Mouse (Mus musculus) forebrain, embryonic 12.5 days (tissue): ENCODE measurements around the gene Kcnh1. TPM values are rescaled to one million over a fixed set of nuclear protein-coding genes. Genes with fewer than 3 reads are reported as not detected.

Source experiments
- ATAC-seq: fragments of 200-750 bp; cut with Nextera tagmentation; 2 replicates; pipeline ENCODE4 v1.8.0; 2017; ENCODE audit warnings: moderate TSS enrichment; ENCODE audit not compliant: low FRiP score
- H3K27ac ChIP-seq: fragments of 300-500 bp; sonication (generic); 2 replicates; pipeline ENCODE4 v1.5.1; 2016; ENCODE audit warnings: mild to moderate bottlenecking
- H3K27me3 ChIP-seq: fragments of 300-500 bp; sonication (generic); 2 replicates; pipeline ENCODE4 v1.6.1; 2016; ENCODE audit warnings: mild to moderate bottlenecking
- H3K36me3 ChIP-seq: fragments of 300-500 bp; sonication (generic); replicated peaks from 2 replicates; pipeline ENCODE4 v1.6.1; 2016; ENCODE audit warnings: mild to moderate bottlenecking
- H3K4me1 ChIP-seq: fragments of 300-500 bp; sonication (generic); 2 replicates; pipeline ENCODE4 v1.6.1; 2016
- H3K4me2 ChIP-seq: fragments of 300-500 bp; sonication (generic); 2 replicates; pipeline ENCODE4 v1.6.1; 2016; ENCODE audit warnings: mild to moderate bottlenecking, moderate library complexity
- H3K4me3 ChIP-seq: fragments of 300-500 bp; sonication (generic); replicated peaks from 2 replicates; pipeline ENCODE4 v1.5.1; 2016; ENCODE audit warnings: mild to moderate bottlenecking
- H3K9ac ChIP-seq: fragments of 300-500 bp; sonication (generic); 2 replicates; pipeline ENCODE4 v1.6.1; 2016; ENCODE audit warnings: mild to moderate bottlenecking
- H3K9me3 ChIP-seq: fragments of 300-500 bp; sonication (generic); 2 replicates; pipeline ENCODE4 v1.6.1; 2016
- WGBS: fragments of 180-500 bp; shearing (Covaris S2); methylation state at CpG from one replicate; pipeline ENCODE4 v1.1.7; 2016; 5-methylcytosine and 5-hydroxymethylcytosine counted together
- polyA plus RNA-seq: library from polyadenylated mRNA; unstranded; fragments of >200 nt; fragmentation: Nextera tagmentation; extraction: Ambion mirVana; gene quantifications from 2 replicates; pipeline ENCODE4 v1.2.1, GENCODE M21; 2016

Kcnh1 gene
- polyA plus RNA-seq, 1 experiment from 2014 or later = 0.57 TPM

DNA sequence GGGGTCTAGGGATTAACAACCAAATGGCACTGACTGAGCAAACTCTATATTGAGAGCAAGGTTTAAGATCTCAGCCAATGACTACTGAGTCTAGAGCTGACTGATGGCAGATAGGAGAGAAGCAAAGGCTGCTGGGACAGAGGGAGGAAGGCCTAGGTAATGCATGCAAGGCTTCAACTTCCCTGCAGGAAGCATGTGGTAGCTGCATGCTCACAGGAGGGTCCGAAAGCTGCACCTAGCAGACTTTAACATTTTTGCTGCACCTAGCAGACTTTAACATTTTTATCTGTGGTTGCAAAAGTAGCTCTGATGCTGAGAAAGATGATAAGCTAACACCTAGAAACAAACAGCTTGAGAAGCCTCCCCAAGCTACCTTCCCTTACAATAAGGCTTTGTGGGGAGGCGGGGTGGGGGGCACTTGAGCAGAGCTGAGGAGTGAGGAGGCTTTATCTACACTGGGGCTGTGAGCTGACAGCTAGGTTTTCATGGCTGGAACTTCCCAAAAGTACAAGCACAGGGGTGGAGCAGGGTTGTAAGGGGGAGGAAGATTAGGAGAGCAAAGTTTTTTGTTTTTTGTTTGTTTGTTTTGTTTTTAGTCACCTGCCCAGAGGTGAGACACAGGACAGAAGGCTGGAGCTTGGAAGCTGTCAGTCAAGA, 341.0 kb downstream of the Kcnh1 start:
- Histone ChIP-seq H3K4me2 (no peak overlapping the region), H3K9me3 (no peaks in the 10 kb centered on the region), H3K4me1 (no peaks in the 10 kb centered on the region), H3K27ac (no peak overlapping the region), H3K9ac (no peak overlapping the region), H3K36me3 (no peaks in the 10 kb centered on the region), H3K27me3 (no peaks in the 10 kb centered on the region), H3K4me3 (no peak overlapping the region)
- 58% methylated on average over 2 of the region's 2 CpGs for WGBS
- no peak for ATAC-seq

DNA sequence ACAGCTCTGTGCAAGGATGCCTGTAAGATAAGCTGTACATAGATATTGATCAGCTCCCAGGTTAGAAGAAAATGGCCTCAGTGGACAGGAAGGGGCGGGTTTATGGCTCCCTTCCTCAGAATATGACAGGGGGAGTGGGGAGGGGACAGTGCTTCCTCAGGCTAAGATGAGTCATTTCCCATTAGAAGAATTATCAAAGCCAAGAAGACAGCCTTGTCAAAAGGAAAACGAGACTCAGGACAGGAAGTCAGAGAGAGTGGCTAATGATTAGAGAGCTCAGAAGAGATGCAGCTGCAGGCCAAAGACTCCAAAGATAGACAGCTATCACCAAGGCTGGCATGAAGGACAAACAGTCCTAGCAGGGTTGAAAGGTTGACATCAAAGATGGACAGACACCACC, 341.6 kb downstream of the Kcnh1 start:
- H3K4me3 ChIP-seq = no peak overlapping the region
- H3K9ac ChIP-seq = no peak overlapping the region
- WGBS = 67% methylated on average over 2 of the region's 2 CpGs
- no peak for ATAC-seq
- no peaks in the 10 kb centered on the region for H3K9me3 ChIP-seq
- H3K36me3 ChIP-seq = no peaks in the 10 kb centered on the region
- H3K4me1 ChIP-seq = no peaks in the 10 kb centered on the region
- no peak overlapping the region for H3K4me2 ChIP-seq
- H3K27me3 ChIP-seq = no peaks in the 10 kb centered on the region
- no peak overlapping the region for H3K27ac ChIP-seq

DNA sequence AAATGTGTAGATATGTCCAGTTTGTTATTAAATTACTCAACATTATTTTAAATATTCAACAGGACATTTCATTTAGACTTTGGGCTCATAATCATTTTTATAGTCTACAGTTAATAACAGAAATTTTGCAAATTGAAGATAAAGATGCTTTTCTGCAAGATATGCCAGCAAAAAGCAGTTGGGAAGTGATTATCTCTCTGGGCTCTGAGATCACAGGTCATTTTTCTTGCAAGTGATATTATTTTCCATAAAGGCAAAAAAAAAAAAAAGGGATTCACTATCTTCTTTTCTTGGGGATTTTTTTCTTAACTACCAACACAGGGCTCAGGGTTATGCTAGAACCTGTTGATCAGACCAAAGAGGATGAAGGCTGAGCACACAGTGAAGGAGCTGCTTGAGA, 342.4 kb downstream of the Kcnh1 start:
- H3K4me1 ChIP-seq = no peaks in the 10 kb centered on the region
- ATAC-seq = no peak
- H3K27me3 ChIP-seq = no peaks in the 10 kb centered on the region
- no peak overlapping the region for H3K9ac ChIP-seq
- no peaks in the 10 kb centered on the region for H3K36me3 ChIP-seq
- no peaks in the 10 kb centered on the region for H3K9me3 ChIP-seq
- no peak overlapping the region for H3K27ac ChIP-seq
- H3K4me2 ChIP-seq = no peak overlapping the region
- no peak overlapping the region for H3K4me3 ChIP-seq

- H3K4me1 ChIP-seq = no peaks in the 10 kb centered on the region
- H3K36me3 ChIP-seq = no peaks in the 10 kb centered on the region
- H3K4me3 ChIP-seq = no peak overlapping the region
- WGBS = 64% methylated on average over 1 of the region's 1 CpGs
- no peak for ATAC-seq
- no peak overlapping the region for H3K27ac ChIP-seq
- H3K27me3 ChIP-seq = no peaks in the 10 kb centered on the region
- H3K4me2 ChIP-seq = no peak overlapping the region
- H3K9me3 ChIP-seq = no peaks in the 10 kb centered on the region
- H3K9ac ChIP-seq = no peak overlapping the region
These were observed 345.9 kb downstream of the Kcnh1 start for GRCm38 (mm10) chr1:192536440-192536839.

DNA sequence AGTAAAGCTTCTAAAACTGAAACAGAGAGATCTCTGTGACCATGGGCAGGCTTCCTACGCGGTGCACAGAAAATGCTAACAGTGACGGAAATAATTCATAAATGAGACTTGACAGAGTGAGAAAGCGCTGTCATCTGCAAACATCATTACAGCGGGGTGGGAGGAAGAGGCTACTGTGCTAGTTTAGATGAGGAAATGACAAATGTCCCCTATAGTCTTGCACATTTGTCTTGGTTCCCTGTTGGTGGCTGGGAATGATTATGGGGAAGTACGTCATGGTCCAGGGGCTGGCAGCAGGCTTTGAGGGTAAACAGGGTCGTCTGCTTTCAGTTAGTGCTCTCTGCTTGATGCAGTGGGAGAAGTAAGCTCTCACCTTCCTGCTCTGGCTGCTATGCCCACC, 346.6 kb downstream of the Kcnh1 start:
- no peaks in the 10 kb centered on the region for H3K9me3 ChIP-seq
- H3K4me1 ChIP-seq = 0 out of 2 replicates have a peak, but pooled peaks cover 2% of the 10 kb centered on the region
- no peak for ATAC-seq
- no peak overlapping the region for H3K4me2 ChIP-seq
- H3K27me3 ChIP-seq = no peaks in the 10 kb centered on the region
- 77% methylated on average over 7 of the region's 7 CpGs for WGBS
- H3K27ac ChIP-seq = no peak overlapping the region
- H3K9ac ChIP-seq = no peak overlapping the region
- H3K4me3 ChIP-seq = no peak overlapping the region
- no peaks in the 10 kb centered on the region for H3K36me3 ChIP-seq

DNA sequence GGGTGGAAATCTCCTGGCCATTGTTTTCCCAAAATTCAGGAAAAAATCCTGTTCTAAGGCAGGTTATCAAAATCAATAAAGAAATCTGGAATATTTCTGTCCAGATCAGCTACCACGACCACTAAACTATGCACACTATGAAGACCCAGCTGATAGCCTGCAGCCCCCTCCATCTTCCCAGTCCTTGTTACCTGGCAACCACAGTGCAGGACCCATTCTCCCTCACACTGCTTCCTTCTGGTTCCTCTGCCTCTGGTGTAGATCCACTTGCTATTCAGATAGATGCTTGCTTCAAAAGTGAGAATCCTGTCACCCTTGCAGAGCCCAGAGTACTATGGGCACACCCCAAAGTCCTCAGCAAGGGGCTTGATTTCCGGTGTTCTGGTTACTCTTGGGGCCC, 351.5 kb downstream of the Kcnh1 start:
- Histone ChIP-seq H3K4me2 (no peak overlapping the region), H3K27me3 (no peaks in the 10 kb centered on the region), H3K36me3 (no peaks in the 10 kb centered on the region), H3K4me1 (peaks cover 18% of the 10 kb centered on the region), H3K4me3 (no peak overlapping the region), H3K9me3 (no peaks in the 10 kb centered on the region), H3K9ac (no peak overlapping the region), H3K27ac (no peak overlapping the region)
- ATAC-seq = no peak
- 88% methylated on average over 2 of the region's 2 CpGs for WGBS

DNA sequence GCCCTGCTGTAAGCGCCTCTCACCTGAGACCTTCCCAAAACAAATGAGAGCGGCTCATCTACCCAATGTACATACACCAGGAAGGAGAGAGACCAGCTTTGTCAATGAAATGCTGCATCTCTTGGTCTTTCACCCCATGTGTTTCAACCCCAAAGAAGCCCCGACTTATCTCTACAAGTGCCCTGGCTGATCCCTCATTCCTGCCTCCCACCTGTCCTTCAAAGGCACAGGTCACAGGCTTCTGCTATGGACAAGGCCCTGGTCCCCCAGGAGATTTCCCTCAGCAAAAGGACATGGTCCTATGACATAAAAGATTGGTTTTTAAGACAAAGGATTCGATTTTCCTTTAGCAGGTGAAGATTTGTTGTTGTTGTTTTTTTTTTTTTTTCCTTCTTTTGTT, 353.1 kb downstream of the Kcnh1 start:
- no peak overlapping the region for H3K9ac ChIP-seq
- peaks cover 18% of the 10 kb centered on the region for H3K4me1 ChIP-seq
- H3K36me3 ChIP-seq = no peaks in the 10 kb centered on the region
- H3K4me2 ChIP-seq = no peak overlapping the region
- no peaks in the 10 kb centered on the region for H3K9me3 ChIP-seq
- no peak overlapping the region for H3K27ac ChIP-seq
- 94% methylated on average over 4 of the region's 4 CpGs for WGBS
- H3K27me3 ChIP-seq = no peaks in the 10 kb centered on the region
- no peak overlapping the region for H3K4me3 ChIP-seq
- no peak for ATAC-seq

GRCm38 (mm10) chr1:192544091-192544490, 353.5 kb downstream of the Kcnh1 start:
- no peaks in the 10 kb centered on the region for H3K36me3 ChIP-seq
- peaks cover 18% of the 10 kb centered on the region for H3K4me1 ChIP-seq
- no peak overlapping the region for H3K9ac ChIP-seq
- ATAC-seq = no peak
- H3K9me3 ChIP-seq = no peaks in the 10 kb centered on the region
- H3K4me3 ChIP-seq = no peak overlapping the region
- 61% methylated on average over 9 of the region's 9 CpGs for WGBS
- no peak overlapping the region for H3K4me2 ChIP-seq
- 0 out of 2 replicates have a peak overlapping the region, but pooled peaks have one; percentile 19 for H3K27ac ChIP-seq
- H3K27me3 ChIP-seq = no peaks in the 10 kb centered on the region

- 51% methylated on average over 7 of the region's 7 CpGs for WGBS
These were observed 354.3 kb downstream of the Kcnh1 start for GRCm38 (mm10) chr1:192544901-192545300.

DNA sequence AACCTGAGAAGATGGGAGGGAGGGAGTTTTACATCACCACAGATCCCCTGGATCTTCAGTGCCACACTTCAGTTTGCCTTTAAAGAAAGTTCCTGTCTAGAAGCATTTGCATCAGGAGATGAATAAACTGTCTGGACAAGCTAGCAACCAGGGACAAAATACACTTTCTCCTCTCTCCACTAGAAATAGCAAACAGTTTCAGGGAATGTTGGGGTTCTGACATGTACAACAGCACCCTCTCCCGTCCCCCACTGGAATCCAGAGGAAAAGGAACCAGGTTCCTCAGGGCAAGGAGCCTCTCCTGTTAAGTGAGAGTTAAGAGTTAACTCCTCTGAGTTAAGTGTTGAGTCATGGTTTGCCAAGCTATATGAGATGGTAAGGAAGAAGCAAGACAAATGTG, 356.3 kb downstream of the Kcnh1 start:
- H3K4me1 ChIP-seq = peaks cover 18% of the 10 kb centered on the region
- no peaks in the 10 kb centered on the region for H3K36me3 ChIP-seq
- H3K27me3 ChIP-seq = no peaks in the 10 kb centered on the region
- no peak overlapping the region for H3K9ac ChIP-seq
- no peak overlapping the region for H3K27ac ChIP-seq
- no peaks in the 10 kb centered on the region for H3K9me3 ChIP-seq
- H3K4me3 ChIP-seq = no peak overlapping the region
- 42% methylated on average over 1 of the region's 1 CpGs for WGBS
- no peak for ATAC-seq
- H3K4me2 ChIP-seq = no peak overlapping the region

More at GRCm38 (mm10) chr1:192544901-192545300, 354.3 kb downstream of the Kcnh1 start:
- Histone ChIP-seq H3K36me3 (no peaks in the 10 kb centered on the region), H3K27me3 (no peaks in the 10 kb centered on the region), H3K4me3 (no peak overlapping the region), H3K27ac (no peak overlapping the region), H3K9ac (no peak overlapping the region), H3K9me3 (no peaks in the 10 kb centered on the region), H3K4me2 (no peak overlapping the region), H3K4me1 (peaks cover 18% of the 10 kb centered on the region)
- no peak for ATAC-seq

DNA sequence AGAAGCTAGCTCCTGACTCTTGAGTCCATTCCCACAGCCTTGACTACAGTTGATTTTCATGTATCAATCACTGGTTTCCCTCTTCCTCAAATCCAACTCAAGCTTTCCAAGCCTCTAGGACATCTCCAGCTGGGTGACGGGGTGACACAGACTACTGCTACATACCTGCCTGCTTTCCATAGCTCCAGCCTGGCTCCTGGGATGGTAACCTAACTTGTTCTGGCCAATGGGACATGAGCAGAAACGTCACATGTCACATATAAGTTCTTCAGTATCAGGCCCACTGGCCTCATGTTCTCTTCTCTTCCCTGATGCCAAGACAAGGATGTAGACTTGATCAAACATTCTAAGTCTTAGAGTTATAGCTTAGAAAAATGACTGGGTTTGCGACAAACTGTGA, 360.0 kb downstream of the Kcnh1 start:
- Histone ChIP-seq H3K4me3 (no peak overlapping the region), H3K4me2 (no peak overlapping the region), H3K36me3 (no peaks in the 10 kb centered on the region), H3K27me3 (no peaks in the 10 kb centered on the region), H3K4me1 (no peaks in the 10 kb centered on the region), H3K9ac (no peak overlapping the region), H3K27ac (no peak overlapping the region), H3K9me3 (no peaks in the 10 kb centered on the region)
- no peak for ATAC-seq
- WGBS = 86% methylated on average over 3 of the region's 3 CpGs

- Histone ChIP-seq H3K27ac (no peak overlapping the region), H3K9me3 (no peaks in the 10 kb centered on the region)
- ATAC-seq = no peak
These were observed 364.9 kb downstream of the Kcnh1 start for GRCm38 (mm10) chr1:192555516-192555915.

GRCm38 (mm10) chr1:192557978-192558594, 367.5 kb downstream of the Kcnh1 start:
- Histone ChIP-seq H3K36me3 (no peaks in the 10 kb centered on the region), H3K27me3 (no peaks in the 10 kb centered on the region), H3K4me3 (no peak overlapping the region), H3K9me3 (no peaks in the 10 kb centered on the region), H3K9ac (no peak overlapping the region), H3K4me2 (no peak overlapping the region), H3K27ac (0 out of 2 replicates have a peak overlapping the region, but pooled peaks have one; percentile 38), H3K4me1 (peaks cover 10% of the 10 kb centered on the region; the same call in 1 of the 2 replicates)
- peak; percentile 36; the same call in 1 of the 2 replicates for ATAC-seq
- WGBS = 63% methylated on average over 5 of the region's 5 CpGs

More at GRCm38 (mm10) chr1:192555516-192555915, 364.9 kb downstream of the Kcnh1 start:
- no peaks in the 10 kb centered on the region for H3K36me3 ChIP-seq
- 75% methylated on average over 4 of the region's 4 CpGs for WGBS
- H3K4me1 ChIP-seq = peaks cover 10% of the 10 kb centered on the region; the same call in 1 of the 2 replicates
- no peaks in the 10 kb centered on the region for H3K27me3 ChIP-seq
- no peak overlapping the region for H3K9ac ChIP-seq
- no peak overlapping the region for H3K4me2 ChIP-seq
- no peak overlapping the region for H3K4me3 ChIP-seq
